ENCODE assay signal across 8 mouse cellular contexts in the genomic region with DNA sequence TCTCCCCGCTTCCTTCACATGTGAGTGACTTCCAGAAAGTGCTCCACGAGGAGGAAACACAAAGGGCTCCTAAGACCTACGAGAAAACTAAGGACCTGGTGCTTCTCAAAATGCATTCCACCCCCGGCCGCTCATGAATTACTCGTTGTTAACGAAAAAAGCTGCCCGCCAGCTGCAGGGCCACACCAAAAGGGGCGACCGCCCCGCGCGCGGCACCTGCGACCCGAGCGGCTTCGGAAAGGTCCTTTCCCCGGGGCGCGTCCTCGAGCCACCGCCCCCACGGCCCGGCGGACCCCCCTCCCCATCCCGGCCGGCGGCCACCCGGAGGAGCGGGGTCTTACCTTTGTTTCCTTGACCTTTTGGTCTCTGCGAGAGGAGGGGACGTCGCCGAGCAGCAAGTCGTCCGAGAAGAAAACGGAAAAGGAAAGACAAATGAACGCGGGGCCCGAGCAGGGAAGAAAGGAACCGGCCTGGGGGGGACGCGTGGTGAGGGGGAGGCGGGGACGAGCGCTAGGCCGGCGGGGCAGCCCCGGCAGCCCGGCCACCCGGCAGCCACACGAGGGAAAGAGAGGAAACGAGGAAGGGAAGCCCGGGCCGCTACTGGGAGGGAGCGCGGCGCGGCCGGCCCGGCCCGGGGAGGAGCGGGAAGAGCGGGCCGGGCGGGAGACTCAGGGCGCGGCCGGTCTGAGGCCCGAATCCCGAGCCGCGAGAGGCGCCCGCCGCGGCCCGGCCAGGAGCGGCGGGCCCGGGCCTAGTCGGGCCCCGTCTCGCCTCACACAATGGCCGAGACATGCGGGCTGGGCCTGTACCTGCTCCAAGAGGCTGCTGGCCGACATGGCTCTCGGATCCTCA. TPM values are rescaled to one million over a fixed set of nuclear protein-coding genes. Genes with fewer than 3 reads are reported as not detected.
DNase-seq lines count a peak whose midpoint lies in the region; TF ChIP-seq lines count a peak whose summit lies in the region.

No protein-coding gene starts in this region.

- peaks cover 9% of the 10 kb centered on the region for H3K36me3 ChIP-seq in small intestine, adult 2 months (ENCODE audit: control insufficient read depth, insufficient read depth, low read length)

- DNase-seq in right cerebral cortex, postnatal 10 days (ENCODE audit: low spot score in 2 of 2), result peak; percentile 40 to 41
- no peak for DNase-seq in right cerebral cortex, postnatal 36 days (ENCODE audit: low spot score in 2 of 2)
- DNase-seq in cerebellum, postnatal 10 days, result peak; percentile 44 to 53
- DNase-seq in gastrocnemius, postnatal 36 days, result peak; percentile 4 to 21
- DNase-seq in kidney, adult 18-20 months, result peak; percentile 21
- DNase-seq in lung, postnatal 10 days, result peak; percentile 35
- no peak for DNase-seq in adipocyte (ENCODE audit: low spot score)

- no peak for TF ChIP-seq CTCF in small intestine, adult 2 months (IDR thresholded peaks at IDR 0.05; ENCODE audit: extremely low read depth, insufficient read length, insufficient replicate concordance, low read depth, low read length)

- under 1% methylated on average over 86 of the region's 89 CpGs for WGBS in small intestine, adult 2 months

- intact Hi-C loops in gastrocnemius, postnatal 36 days (cut with DNase I), result loop anchor here (5.0 kb wide), 1 partner anchor 136 kb away; no protein-coding TSS in a partner anchor

- peaks cover 5% of the 10 kb centered on the region; the same call in 1 of the 2 replicates for H3K4me1 ChIP-seq in small intestine, adult 2 months (ENCODE audit: control insufficient read depth, insufficient read depth, insufficient read length, low read length)

- H3K27ac ChIP-seq in small intestine, adult 2 months (ENCODE audit: insufficient read depth, low read depth, low read length), result peak overlapping the region; percentile 86

- H3K4me3 ChIP-seq in small intestine, adult 2 months (ENCODE audit: low read depth, low read length), result peak overlapping the region; percentile 92

- H3K27me3 ChIP-seq in small intestine, adult 2 months (ENCODE audit: control insufficient read depth, insufficient read depth, low read length), result no peaks in the 10 kb centered on the region; the same call in 1 of the 2 replicates

- TF ChIP-seq POLR2A in small intestine, adult 2 months (IDR thresholded peaks at IDR 0.05; ENCODE audit: low read depth, low read length), result no peak

RNA-seq across cellular contexts. Expression of a gene that starts 0.8 kb away (rescaled TPM):
- total RNA-seq in gastrocnemius, postnatal 36 days (2021), result 10 to 100 TPM; 21.6 to 27.3 TPM
- 7.0 and 14.5 TPM in 2 replicates for polyA plus RNA-seq in small intestine, adult 2 months (2012; rRNA removed)

RNA-seq across cellular contexts. Expression of a gene that starts 50.1 kb away (rescaled TPM):
- total RNA-seq in gastrocnemius, postnatal 36 days (2021), result 1 to 10 TPM; 6.9 to 8.6 TPM
- polyA plus RNA-seq in small intestine, adult 2 months (2012; rRNA removed), result 6.8 and 13.5 TPM in 2 replicates

Comparison
In these comparisons a context has a peak if more than half of its experiments do, and no peak if none do; other contexts are left out.
1. DNase-seq: peak in right cerebral cortex, postnatal 10 days (2 of 2), cerebellum, postnatal 10 days (2 of 2), gastrocnemius, postnatal 36 days (2 of 2), kidney, adult 18-20 months (single experiment) and lung, postnatal 10 days (single experiment); none in right cerebral cortex, postnatal 36 days (0 of 2) and adipocyte (single experiment).